Comparison of ENCODE assay signal across 8 mouse cellular contexts in the genomic region with DNA sequence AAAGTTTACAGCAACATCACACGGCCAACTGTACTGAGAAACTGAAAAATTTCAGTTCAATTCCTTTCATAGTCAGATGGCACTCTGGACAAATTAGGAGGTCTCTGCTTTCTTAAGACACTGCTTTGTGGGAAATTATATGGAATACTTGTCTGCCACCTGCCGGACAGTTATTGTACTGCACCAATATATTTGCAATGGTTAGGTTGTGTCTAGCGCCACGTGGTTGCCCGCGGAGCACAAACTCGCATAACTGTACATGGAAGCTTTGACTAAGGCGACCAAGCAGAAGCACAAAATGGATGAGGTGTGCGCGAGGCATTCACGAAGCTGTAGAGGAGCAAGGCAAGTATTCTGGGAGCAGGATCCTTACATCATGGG. TPM values are rescaled to one million over a fixed set of nuclear protein-coding genes. Genes with fewer than 3 reads are reported as not detected.
A peak's percentile ranks its signal among the peaks of the same experiment; 100 is the strongest.
DNase-seq lines count a peak whose midpoint lies in the region; ATAC-seq and TF ChIP-seq lines count a peak whose summit lies in the region.

No protein-coding gene starts in this region.

- peak overlapping the region; percentile 81 for H3K4me2 ChIP-seq in hindbrain, embryonic 12.5 days (replicated peaks)
- H3K4me2 ChIP-seq in lung, postnatal 0 days (replicated peaks; ENCODE audit: low read depth, low read length), result peak overlapping the region; percentile 44

- peak overlapping the region; percentile 58; the same call in 1 of the 2 replicates for H3K27ac ChIP-seq in hindbrain, embryonic 12.5 days
- no peak overlapping the region for H3K27ac ChIP-seq in lung, postnatal 0 days (ENCODE audit: low read length)

- ATAC-seq in Patski, result peak; percentile 54
- ATAC-seq in hindbrain, embryonic 12.5 days (ENCODE audit: low FRiP score), result peak; percentile 71
- ATAC-seq in lung, postnatal 0 days, result peak; percentile 59

- no peak for TF ChIP-seq EP300 in lung, postnatal 0 days (IDR thresholded peaks at IDR 0.05)

- in situ Hi-C loops in Patski (cut with MboI; ENCODE audit: low pct_unique_long_range_greater_than_20kb), result loop anchor here (5.0 to 10.0 kb wide), 3 partner anchors 55 to 252 kb away; a partner anchor contains a TSS

- peak overlapping the region; percentile 39 for H3K4me3 ChIP-seq in hindbrain, embryonic 12.5 days
- no peak overlapping the region for H3K4me3 ChIP-seq in lung, postnatal 0 days (ENCODE audit: low read depth, low read length)

- no peaks in the 10 kb centered on the region for H3K36me3 ChIP-seq in hindbrain, embryonic 12.5 days
- H3K36me3 ChIP-seq in lung, postnatal 0 days (ENCODE audit: insufficient read depth, low read length), result no peaks in the 10 kb centered on the region

- CTCF ChIA-PET in Patski (lab: Charles Lee), result interaction anchor here (0.8 to 1.8 kb wide), 9 partner anchors 10 to 87 kb away, joined by 3 to 6 read pairs (median 3); no protein-coding TSS in a partner anchor

- no peaks in the 10 kb centered on the region for H3K27me3 ChIP-seq in Patski
- H3K27me3 ChIP-seq in hindbrain, embryonic 12.5 days, result no peaks in the 10 kb centered on the region
- no peaks in the 10 kb centered on the region for H3K27me3 ChIP-seq in lung, postnatal 0 days (replicated peaks; ENCODE audit: insufficient read depth, low read length)

- peak overlapping the region; percentile 62 for H3K9ac ChIP-seq in hindbrain, embryonic 12.5 days
- no peak overlapping the region for H3K9ac ChIP-seq in lung, postnatal 0 days (replicated peaks; ENCODE audit: low read depth)

- H3K9me3 ChIP-seq in hindbrain, embryonic 12.5 days (replicated peaks), result 0 out of 2 replicates have a peak, but pooled peaks cover 2% of the 10 kb centered on the region
- H3K9me3 ChIP-seq in lung, postnatal 0 days (ENCODE audit: low read length), result no peaks in the 10 kb centered on the region

- 2% methylated on average over 11 of the region's 11 CpGs for WGBS in hindbrain, embryonic 12.5 days
- WGBS in lung, postnatal 0 days, result 0% methylated on average over 11 of the region's 11 CpGs

- POLR2A ChIA-PET in Patski (lab: Charles Lee), result interaction anchor here (0.6 kb wide), 1 partner anchor 212 kb away, joined by 4 read pairs; no protein-coding TSS in a partner anchor

- TF ChIP-seq CTCF in Patski (IDR thresholded peaks at IDR 0.05), result peak; percentile 87
- TF ChIP-seq CTCF in lung, postnatal 0 days (IDR thresholded peaks at IDR 0.05), result peak; percentile 88

- H3K4me1 ChIP-seq in hindbrain, embryonic 12.5 days, result peaks cover 26% of the 10 kb centered on the region
- peaks cover 6% of the 10 kb centered on the region; the same call in 1 of the 2 replicates for H3K4me1 ChIP-seq in lung, postnatal 0 days (ENCODE audit: insufficient read depth, low read depth, low read length)

- peak; percentile 69 for DNase-seq in Patski (ENCODE audit: low read depth, low spot score)
- peak; percentile 91 to 93 for DNase-seq in cerebellum, postnatal 14 days
- DNase-seq in frontal cortex, postnatal 10 days (ENCODE audit: low spot score in 2 of 2), result peak; percentile 72 to 86
- DNase-seq in layer of hippocampus, postnatal 10 days (ENCODE audit: low spot score in 2 of 2), result peak; percentile 92 to 94
- DNase-seq in lung, postnatal 0 days (ENCODE audit: low spot score), result peak; percentile 85
- DNase-seq in ovary, postnatal 14 days (ENCODE audit: low spot score), result peak; percentile 90
- DNase-seq in thymus, postnatal 10 days (ENCODE audit: low spot score in 2 of 2), result peak; percentile 77 to 89

RNA-seq across cellular contexts. Expression of a gene that starts 57.7 kb away (rescaled TPM):
- 4.7 TPM for polyA plus RNA-seq in Patski (2021)
- 4.9 and 5.4 TPM in 2 replicates for polyA plus RNA-seq in hindbrain, embryonic 12.5 days (2016; fragmentation: Nextera tagmentation; extraction: Ambion mirVana)
- 1 to 10 TPM; 4.6 to 5.8 TPM for total RNA-seq in layer of hippocampus, postnatal 10 days (2021)
- polyA plus RNA-seq in lung, postnatal 0 days (2015; fragmentation: Nextera tagmentation; extraction: Ambion mirVana), result 2.0 and 3.5 TPM in 2 replicates

RNA-seq across cellular contexts. Expression of a gene that starts 57.9 kb away (rescaled TPM):
- polyA plus RNA-seq in Patski (2021), result 328 TPM
- 298 and 331 TPM in 2 replicates for polyA plus RNA-seq in hindbrain, embryonic 12.5 days (2016; fragmentation: Nextera tagmentation; extraction: Ambion mirVana)
- 100 to 1,000 TPM; 177 to 178 TPM for total RNA-seq in layer of hippocampus, postnatal 10 days (2021)
- polyA plus RNA-seq in lung, postnatal 0 days (2015; fragmentation: Nextera tagmentation; extraction: Ambion mirVana), result 287 and 294 TPM in 2 replicates
